Mouse (Mus musculus): Measurements from ENCODE around the gene Chpf. TPM values are rescaled to one million over a fixed set of nuclear protein-coding genes. Genes with fewer than 3 reads are reported as not detected.

Gene Chpf
- polyA plus RNA-seq, 1 experiment from 2014 or later, result 22.1 TPM

GRCm38 (mm10) chr1:75509586-75509985 lies 30.5 kb upstream of the Chpf start:
- WGBS, result 42% methylated on average over 20 of the region's 20 CpGs
- no peak for ATAC-seq (ENCODE audit: insufficient number of reproducible peaks, insufficient read depth, low FRiP score, low TSS enrichment, low read depth)
- no peak overlapping the region for H3K27ac ChIP-seq
- H3K36me3 ChIP-seq, result no peaks in the 10 kb centered on the region
- peaks cover 17% of the 10 kb centered on the region for H3K27me3 ChIP-seq
- H3K4me3 ChIP-seq (replicated peaks), result no peak overlapping the region
- H3K4me2 ChIP-seq, result no peak overlapping the region
- H3K4me1 ChIP-seq (replicated peaks), result peaks cover 32% of the 10 kb centered on the region
- no peaks in the 10 kb centered on the region for H3K9me3 ChIP-seq
- H3K9ac ChIP-seq (replicated peaks), result no peak overlapping the region; the same call in 1 of the 2 replicates

GRCm38 (mm10) chr1:75507006-75507405 lies 27.9 kb upstream of the Chpf start, which contains the start of gene Inha:
Inha (plus strand) TSS chr1:75507077.
- Histone ChIP-seq H3K4me3 (replicated peaks) (peak within 1 kb of the TSS; percentile 73), H3K36me3 (peaks cover 20% of the 10 kb centered on the region), H3K4me2 (peak within 1 kb of the TSS; percentile 91), H3K9me3 (no peaks in the 10 kb centered on the region), H3K9ac (replicated peaks) (peak within 1 kb of the TSS; percentile 95), H3K27me3 (peaks cover 17% of the 10 kb centered on the region), H3K27ac (peak within 1 kb of the TSS; percentile 99), H3K4me1 (replicated peaks) (peaks cover 48% of the 10 kb centered on the region)
- WGBS, result 74% methylated on average over 10 of the region's 10 CpGs
- ATAC-seq (ENCODE audit: insufficient number of reproducible peaks, insufficient read depth, low FRiP score, low TSS enrichment, low read depth), result peak; percentile 24; the same call in 1 of the 2 replicates

- Histone ChIP-seq H3K27ac (peak within 1 kb of the TSS; percentile 99), H3K9me3 (no peaks in the 10 kb centered on the region), H3K27me3 (peaks cover 17% of the 10 kb centered on the region), H3K4me2 (peak within 1 kb of the TSS; percentile 91), H3K36me3 (peaks cover 28% of the 10 kb centered on the region), H3K9ac (replicated peaks) (peak within 1 kb of the TSS; percentile 95), H3K4me1 (replicated peaks) (peaks cover 40% of the 10 kb centered on the region), H3K4me3 (replicated peaks) (peak within 1 kb of the TSS; percentile 73)
- ATAC-seq (ENCODE audit: insufficient number of reproducible peaks, insufficient read depth, low FRiP score, low TSS enrichment, low read depth), result peak; percentile 86
- WGBS, result under 1% methylated on average over 45 of the region's 65 CpGs
These were observed 27.1 kb upstream of the Chpf start, which contains the start of gene Obsl1 for GRCm38 (mm10) chr1:75505956-75506831. Obsl1 (minus strand) TSS chr1:75506452.

GRCm38 (mm10) chr1:75505159-75505955 lies 26.2 kb upstream of the Chpf start:
- Histone ChIP-seq H3K27ac (peak overlapping the region; percentile 99), H3K9me3 (no peaks in the 10 kb centered on the region), H3K4me2 (peak overlapping the region; percentile 91), H3K4me1 (replicated peaks) (peaks cover 34% of the 10 kb centered on the region), H3K27me3 (peaks cover 17% of the 10 kb centered on the region), H3K9ac (replicated peaks) (peak overlapping the region; percentile 95), H3K4me3 (replicated peaks) (peak overlapping the region; percentile 73), H3K36me3 (peaks cover 36% of the 10 kb centered on the region)
- peak; percentile 15; the same call in 1 of the 2 replicates for ATAC-seq (ENCODE audit: insufficient number of reproducible peaks, insufficient read depth, low FRiP score, low TSS enrichment, low read depth)
- 0% methylated on average over 84 of the region's 84 CpGs for WGBS

- ATAC-seq (ENCODE audit: insufficient number of reproducible peaks, insufficient read depth, low FRiP score, low TSS enrichment, low read depth), result no peak
- Histone ChIP-seq H3K27ac (no peak overlapping the region), H3K9me3 (no peaks in the 10 kb centered on the region), H3K27me3 (peaks cover 13% of the 10 kb centered on the region), H3K4me3 (replicated peaks) (peak overlapping the region; percentile 73), H3K36me3 (peaks cover 45% of the 10 kb centered on the region), H3K9ac (replicated peaks) (peak overlapping the region; percentile 95; the same call in 1 of the 2 replicates), H3K4me1 (replicated peaks) (peaks cover 34% of the 10 kb centered on the region), H3K4me2 (peak overlapping the region; percentile 91)
- 46% methylated on average over 9 of the region's 9 CpGs for WGBS
These were observed 25.3 kb upstream of the Chpf start for GRCm38 (mm10) chr1:75504256-75505045.

- Histone ChIP-seq H3K4me1 (replicated peaks) (peaks cover 34% of the 10 kb centered on the region), H3K9me3 (no peaks in the 10 kb centered on the region), H3K27me3 (peaks cover 8% of the 10 kb centered on the region; the same call in 1 of the 2 replicates), H3K9ac (replicated peaks) (no peak overlapping the region), H3K27ac (no peak overlapping the region), H3K4me2 (peak overlapping the region; percentile 91), H3K4me3 (replicated peaks) (peak overlapping the region; percentile 1; the same call in 1 of the 2 replicates), H3K36me3 (peaks cover 53% of the 10 kb centered on the region)
- 65% methylated on average over 23 of the region's 23 CpGs for WGBS
- ATAC-seq (ENCODE audit: insufficient number of reproducible peaks, insufficient read depth, low FRiP score, low TSS enrichment, low read depth), result no peak
These were observed 24.5 kb upstream of the Chpf start for GRCm38 (mm10) chr1:75503651-75503980.

- Histone ChIP-seq H3K27me3 (peaks cover 8% of the 10 kb centered on the region; the same call in 1 of the 2 replicates), H3K9ac (replicated peaks) (no peak overlapping the region; the same call in 1 of the 2 replicates), H3K9me3 (no peaks in the 10 kb centered on the region), H3K4me3 (replicated peaks) (0 out of 2 replicates have a peak overlapping the region, but pooled peaks have one; percentile 1), H3K27ac (no peak overlapping the region), H3K4me2 (peak overlapping the region; percentile 91), H3K36me3 (peaks cover 59% of the 10 kb centered on the region), H3K4me1 (replicated peaks) (peaks cover 34% of the 10 kb centered on the region)
- WGBS, result 83% methylated on average over 25 of the region's 25 CpGs
- no peak for ATAC-seq (ENCODE audit: insufficient number of reproducible peaks, insufficient read depth, low FRiP score, low TSS enrichment, low read depth)
These were observed 24.0 kb upstream of the Chpf start for GRCm38 (mm10) chr1:75502945-75503650.

- no peak overlapping the region for H3K27ac ChIP-seq
- no peaks in the 10 kb centered on the region for H3K9me3 ChIP-seq
- H3K36me3 ChIP-seq, result peaks cover 70% of the 10 kb centered on the region
- H3K4me1 ChIP-seq (replicated peaks), result peaks cover 31% of the 10 kb centered on the region
- 95% methylated on average over 9 of the region's 9 CpGs for WGBS
- no peak for ATAC-seq (ENCODE audit: insufficient number of reproducible peaks, insufficient read depth, low FRiP score, low TSS enrichment, low read depth)
- H3K4me3 ChIP-seq (replicated peaks), result no peak overlapping the region
- H3K4me2 ChIP-seq, result no peak overlapping the region
- H3K27me3 ChIP-seq, result no peaks in the 10 kb centered on the region; the same call in 1 of the 2 replicates
- H3K9ac ChIP-seq (replicated peaks), result no peak overlapping the region
These were observed 22.8 kb upstream of the Chpf start for GRCm38 (mm10) chr1:75501905-75502304.

- no peaks in the 10 kb centered on the region; the same call in 1 of the 2 replicates for H3K27me3 ChIP-seq
- WGBS, result 83% methylated on average over 7 of the region's 7 CpGs
- H3K9me3 ChIP-seq, result no peaks in the 10 kb centered on the region
- no peak overlapping the region for H3K4me3 ChIP-seq (replicated peaks)
- no peak overlapping the region for H3K9ac ChIP-seq (replicated peaks)
- peaks cover 82% of the 10 kb centered on the region for H3K36me3 ChIP-seq
- H3K4me1 ChIP-seq (replicated peaks), result peaks cover 38% of the 10 kb centered on the region
- no peak for ATAC-seq (ENCODE audit: insufficient number of reproducible peaks, insufficient read depth, low FRiP score, low TSS enrichment, low read depth)
- H3K27ac ChIP-seq, result no peak overlapping the region
- H3K4me2 ChIP-seq, result no peak overlapping the region
These were observed 20.3 kb upstream of the Chpf start for GRCm38 (mm10) chr1:75499441-75499840.

GRCm38 (mm10) chr1:75498897-75499296 lies 19.8 kb upstream of the Chpf start:
- Histone ChIP-seq H3K4me1 (replicated peaks) (peaks cover 32% of the 10 kb centered on the region), H3K27ac (no peak overlapping the region), H3K9me3 (no peaks in the 10 kb centered on the region), H3K27me3 (no peaks in the 10 kb centered on the region; the same call in 1 of the 2 replicates), H3K9ac (replicated peaks) (no peak overlapping the region), H3K36me3 (peaks cover 81% of the 10 kb centered on the region), H3K4me3 (replicated peaks) (no peak overlapping the region), H3K4me2 (no peak overlapping the region)
- 84% methylated on average over 4 of the region's 4 CpGs for WGBS
- no peak for ATAC-seq (ENCODE audit: insufficient number of reproducible peaks, insufficient read depth, low FRiP score, low TSS enrichment, low read depth)
